ENCODE assay signal across 9 mouse cellular contexts in genomic region chr7:126693256-126693655, GRCm38 (mm10). TPM values are rescaled to one million over a fixed set of nuclear protein-coding genes. Genes with fewer than 3 reads are reported as not detected.
DNase-seq lines count a peak whose midpoint lies in the region; ATAC-seq and TF ChIP-seq lines count a peak whose summit lies in the region.
"Had no signal": no experiment of that assay in that cellular context is flagged by ENCODE, and none has a peak within 500 bp of the region (broad histone marks: within the 10 kb centered on the region; RNA-seq: fewer than 3 reads in every experiment).

No protein-coding gene starts in this region.

- peak; percentile 89 for DNase-seq in hindbrain, embryonic 11.5 days (ENCODE audit: low spot score)
- DNase-seq in brain, adult 2 months (ENCODE audit: low read depth, low spot score) = peak; percentile 92
- DNase-seq in hindlimb bud, embryonic 11.5 days (ENCODE audit: extremely low spot score, low read depth, low spot score) = peak; percentile 69
- DNase-seq in limb, embryonic 14.5 days (ENCODE audit: low spot score) = peak; percentile 85
- peak; percentile 75 for DNase-seq in neural tube, embryonic 10.5 days (ENCODE audit: extremely low spot score, low spot score)
- DNase-seq in stomach, postnatal 0 days (ENCODE audit: low spot score) = peak; percentile 85

- no peak for TF ChIP-seq POLR2A in limb, embryonic 14.5 days (IDR thresholded peaks at IDR 0.05; ENCODE audit: borderline replicate concordance, extremely low read depth, insufficient read depth, insufficient read length)

- no peak overlapping the region for H3K9ac ChIP-seq in hindbrain, embryonic 11.5 days (ENCODE audit: low read depth, low read length)
- no peak overlapping the region for H3K9ac ChIP-seq in hindbrain, embryonic 12.5 days
- H3K9ac ChIP-seq in forebrain, embryonic 12.5 days = no peak overlapping the region
- no peak overlapping the region for H3K9ac ChIP-seq in limb, embryonic 14.5 days (ENCODE audit: low read depth, low read length, severe bottlenecking)
- no peak overlapping the region for H3K9ac ChIP-seq in stomach, postnatal 0 days (ENCODE audit: low read length)
- H3K9ac ChIP-seq: embryonic facial prominence, embryonic 15.5 days had no signal

- no peak for ATAC-seq in hindbrain, embryonic 11.5 days (ENCODE audit: low FRiP score)
- ATAC-seq in hindbrain, embryonic 12.5 days (ENCODE audit: low FRiP score) = no peak
- no peak for ATAC-seq in forebrain, embryonic 12.5 days (ENCODE audit: low FRiP score)
- ATAC-seq in limb, embryonic 14.5 days (ENCODE audit: low FRiP score, low read depth) = no peak
- ATAC-seq in stomach, postnatal 0 days (ENCODE audit: low FRiP score, low TSS enrichment) = no peak

- TF ChIP-seq EP300 in stomach, postnatal 0 days (optimal IDR thresholded peaks at IDR 0.05) = no peak

- TF ChIP-seq CTCF in stomach, postnatal 0 days (IDR thresholded peaks at IDR 0.05; ENCODE audit: low read depth) = peak; percentile 91

- H3K4me1 ChIP-seq in hindbrain, embryonic 11.5 days (replicated peaks; ENCODE audit: control insufficient read depth, insufficient read depth, low read length) = peaks cover 9% of the 10 kb centered on the region
- H3K4me1 ChIP-seq in hindbrain, embryonic 12.5 days = peaks cover 24% of the 10 kb centered on the region
- peaks cover 27% of the 10 kb centered on the region for H3K4me1 ChIP-seq in forebrain, embryonic 12.5 days
- H3K4me1 ChIP-seq in limb, embryonic 14.5 days (ENCODE audit: control insufficient read depth, insufficient read depth, low read length) = peaks cover 17% of the 10 kb centered on the region
- H3K4me1 ChIP-seq in stomach, postnatal 0 days (replicated peaks; ENCODE audit: control insufficient read depth, insufficient read depth) = no peaks in the 10 kb centered on the region; the same call in 1 of the 2 replicates

- peaks cover 5% of the 10 kb centered on the region; the same call in 1 of the 2 replicates for H3K36me3 ChIP-seq in hindbrain, embryonic 11.5 days (ENCODE audit: control insufficient read depth, insufficient read depth, low read length)
- H3K36me3 ChIP-seq in hindbrain, embryonic 12.5 days = peaks cover 31% of the 10 kb centered on the region
- H3K36me3 ChIP-seq in forebrain, embryonic 12.5 days (replicated peaks) = peaks cover 29% of the 10 kb centered on the region
- H3K36me3 ChIP-seq in limb, embryonic 14.5 days (ENCODE audit: control insufficient read depth, insufficient read depth, low read length) = peaks cover 27% of the 10 kb centered on the region
- no peaks in the 10 kb centered on the region; the same call in none of the 2 replicates for H3K36me3 ChIP-seq in stomach, postnatal 0 days (ENCODE audit: control insufficient read depth, insufficient read depth, low read length)

- no peak overlapping the region for H3K4me2 ChIP-seq in hindbrain, embryonic 11.5 days (replicated peaks; ENCODE audit: low read depth, low read length)
- no peak overlapping the region for H3K4me2 ChIP-seq in hindbrain, embryonic 12.5 days (replicated peaks)
- H3K4me2 ChIP-seq in forebrain, embryonic 12.5 days = 0 out of 2 replicates have a peak overlapping the region, but pooled peaks have one; percentile 17
- no peak overlapping the region for H3K4me2 ChIP-seq in limb, embryonic 14.5 days (replicated peaks; ENCODE audit: low read depth, low read length, severe bottlenecking)
- H3K4me2 ChIP-seq in stomach, postnatal 0 days (replicated peaks; ENCODE audit: low read depth) = no peak overlapping the region
- H3K4me2 ChIP-seq: embryonic facial prominence, embryonic 15.5 days had no signal

- H3K27me3 ChIP-seq in hindbrain, embryonic 11.5 days (ENCODE audit: control insufficient read depth, insufficient read depth, low read length) = no peaks in the 10 kb centered on the region
- H3K27me3 ChIP-seq in hindbrain, embryonic 12.5 days = no peaks in the 10 kb centered on the region
- H3K27me3 ChIP-seq in forebrain, embryonic 12.5 days = no peaks in the 10 kb centered on the region
- H3K27me3 ChIP-seq in limb, embryonic 14.5 days (ENCODE audit: control insufficient read depth, insufficient read depth, low read length) = no peaks in the 10 kb centered on the region
- H3K27me3 ChIP-seq in stomach, postnatal 0 days (ENCODE audit: control insufficient read depth, insufficient read depth, low read length) = no peaks in the 10 kb centered on the region
- H3K27me3 ChIP-seq: embryonic facial prominence, embryonic 15.5 days had no signal

- H3K4me3 ChIP-seq in hindbrain, embryonic 11.5 days (ENCODE audit: low read depth, low read length) = no peak overlapping the region
- no peak overlapping the region for H3K4me3 ChIP-seq in hindbrain, embryonic 12.5 days
- no peak overlapping the region for H3K4me3 ChIP-seq in forebrain, embryonic 12.5 days (replicated peaks)
- H3K4me3 ChIP-seq in limb, embryonic 14.5 days (replicated peaks; ENCODE audit: low read length) = no peak overlapping the region
- H3K4me3 ChIP-seq in stomach, postnatal 0 days (ENCODE audit: low read depth, low read length) = no peak overlapping the region
- H3K4me3 ChIP-seq: embryonic facial prominence, embryonic 15.5 days had no signal

- 43% methylated on average over 3 of the region's 3 CpGs for WGBS in hindbrain, embryonic 11.5 days
- 43% methylated on average over 3 of the region's 3 CpGs for WGBS in hindbrain, embryonic 12.5 days
- 40% methylated on average over 3 of the region's 3 CpGs for WGBS in forebrain, embryonic 12.5 days
- 40% methylated on average over 3 of the region's 3 CpGs for WGBS in limb, embryonic 14.5 days
- WGBS in stomach, postnatal 0 days = 22% methylated on average over 3 of the region's 3 CpGs

- H3K27ac ChIP-seq in hindbrain, embryonic 11.5 days (ENCODE audit: low read depth, low read length) = no peak overlapping the region
- no peak overlapping the region for H3K27ac ChIP-seq in hindbrain, embryonic 12.5 days
- no peak overlapping the region for H3K27ac ChIP-seq in forebrain, embryonic 12.5 days
- no peak overlapping the region for H3K27ac ChIP-seq in limb, embryonic 14.5 days (replicated peaks; ENCODE audit: low read depth, low read length)
- no peak overlapping the region for H3K27ac ChIP-seq in stomach, postnatal 0 days (replicated peaks)
- H3K27ac ChIP-seq: embryonic facial prominence, embryonic 15.5 days had no signal

- no peaks in the 10 kb centered on the region for H3K9me3 ChIP-seq in hindbrain, embryonic 11.5 days (ENCODE audit: control insufficient read depth, low read length)
- no peaks in the 10 kb centered on the region for H3K9me3 ChIP-seq in hindbrain, embryonic 12.5 days (replicated peaks)
- H3K9me3 ChIP-seq in forebrain, embryonic 12.5 days = no peaks in the 10 kb centered on the region
- H3K9me3 ChIP-seq in limb, embryonic 14.5 days (ENCODE audit: control insufficient read depth, low read length) = no peaks in the 10 kb centered on the region
- no peaks in the 10 kb centered on the region for H3K9me3 ChIP-seq in stomach, postnatal 0 days (ENCODE audit: control insufficient read depth, low read length)
- H3K9me3 ChIP-seq: embryonic facial prominence, embryonic 15.5 days had no signal

RNA-seq across cellular contexts. Expression of gene Bola2, which starts 1.9 kb away (rescaled TPM):
- polyA plus RNA-seq in hindbrain, embryonic 11.5 days (2014; fragmentation: Nextera tagmentation; extraction: Ambion mirVana) = 164 and 176 TPM in 2 replicates
- polyA plus RNA-seq in hindbrain, embryonic 12.5 days (2016; fragmentation: Nextera tagmentation; extraction: Ambion mirVana) = 121 and 147 TPM in 2 replicates
- polyA plus RNA-seq in forebrain, embryonic 12.5 days (2016; fragmentation: Nextera tagmentation; extraction: Ambion mirVana) = 146 and 157 TPM in 2 replicates
- 37.3 and 50.4 TPM in 2 replicates for polyA plus RNA-seq in limb, embryonic 14.5 days (2012; rRNA removed)
- 121 and 122 TPM in 2 replicates for polyA plus RNA-seq in limb, embryonic 14.5 days (2014; fragmentation: Nextera tagmentation; extraction: Ambion mirVana)
- polyA plus RNA-seq in stomach, postnatal 0 days (2015; fragmentation: Nextera tagmentation; extraction: Ambion mirVana) = 92.3 and 93.4 TPM in 2 replicates

RNA-seq across cellular contexts. Expression of gene Slx1b, which starts 2.3 kb away (rescaled TPM):
- 9.8 and 10.7 TPM in 2 replicates for polyA plus RNA-seq in hindbrain, embryonic 11.5 days (2014; fragmentation: Nextera tagmentation; extraction: Ambion mirVana)
- 15.3 and 17.1 TPM in 2 replicates for polyA plus RNA-seq in hindbrain, embryonic 12.5 days (2016; fragmentation: Nextera tagmentation; extraction: Ambion mirVana)
- polyA plus RNA-seq in forebrain, embryonic 12.5 days (2016; fragmentation: Nextera tagmentation; extraction: Ambion mirVana) = 14.7 and 14.9 TPM in 2 replicates
- 33.2 and 44.0 TPM in 2 replicates for polyA plus RNA-seq in limb, embryonic 14.5 days (2012; rRNA removed)
- polyA plus RNA-seq in limb, embryonic 14.5 days (2014; fragmentation: Nextera tagmentation; extraction: Ambion mirVana) = 8.6 and 9.9 TPM in 2 replicates
- polyA plus RNA-seq in stomach, postnatal 0 days (2015; fragmentation: Nextera tagmentation; extraction: Ambion mirVana) = 6.1 and 6.2 TPM in 2 replicates

RNA-seq across cellular contexts. Expression of gene Coro1a, which starts 14.3 kb away (rescaled TPM):
- 45.3 and 47.8 TPM in 2 replicates for polyA plus RNA-seq in hindbrain, embryonic 11.5 days (2014; fragmentation: Nextera tagmentation; extraction: Ambion mirVana)
- polyA plus RNA-seq in hindbrain, embryonic 12.5 days (2016; fragmentation: Nextera tagmentation; extraction: Ambion mirVana) = 53.6 and 56.9 TPM in 2 replicates
- polyA plus RNA-seq in forebrain, embryonic 12.5 days (2016; fragmentation: Nextera tagmentation; extraction: Ambion mirVana) = 49.1 and 51.0 TPM in 2 replicates
- 33.4 and 45.7 TPM in 2 replicates for polyA plus RNA-seq in limb, embryonic 14.5 days (2012; rRNA removed)
- polyA plus RNA-seq in limb, embryonic 14.5 days (2014; fragmentation: Nextera tagmentation; extraction: Ambion mirVana) = 43.0 and 45.0 TPM in 2 replicates
- polyA plus RNA-seq in stomach, postnatal 0 days (2015; fragmentation: Nextera tagmentation; extraction: Ambion mirVana) = 15.7 and 16.9 TPM in 2 replicates

RNA-seq across cellular contexts. Expression of gene Sult1a1, which starts 17.0 kb away (rescaled TPM):
- polyA plus RNA-seq in hindbrain, embryonic 11.5 days (2014; fragmentation: Nextera tagmentation; extraction: Ambion mirVana) = 0.25 and 0.52 TPM in 2 replicates
- 0.65 and 1.4 TPM in 2 replicates for polyA plus RNA-seq in hindbrain, embryonic 12.5 days (2016; fragmentation: Nextera tagmentation; extraction: Ambion mirVana)
- 0.42 and 0.54 TPM in 2 replicates for polyA plus RNA-seq in forebrain, embryonic 12.5 days (2016; fragmentation: Nextera tagmentation; extraction: Ambion mirVana)
- 6.9 and 7.0 TPM in 2 replicates for polyA plus RNA-seq in limb, embryonic 14.5 days (2012; rRNA removed)
- polyA plus RNA-seq in limb, embryonic 14.5 days (2014; fragmentation: Nextera tagmentation; extraction: Ambion mirVana) = 10.3 TPM in 2 replicates
- polyA plus RNA-seq in stomach, postnatal 0 days (2015; fragmentation: Nextera tagmentation; extraction: Ambion mirVana) = 10.9 and 12.4 TPM in 2 replicates

RNA-seq across cellular contexts. Expression of gene Sgf29, which starts 44.1 kb away (rescaled TPM):
- 44.8 and 49.3 TPM in 2 replicates for polyA plus RNA-seq in hindbrain, embryonic 11.5 days (2014; fragmentation: Nextera tagmentation; extraction: Ambion mirVana)
- 27.3 and 40.6 TPM in 2 replicates for polyA plus RNA-seq in hindbrain, embryonic 12.5 days (2016; fragmentation: Nextera tagmentation; extraction: Ambion mirVana)
- 39.4 and 51.2 TPM in 2 replicates for polyA plus RNA-seq in forebrain, embryonic 12.5 days (2016; fragmentation: Nextera tagmentation; extraction: Ambion mirVana)
- polyA plus RNA-seq in limb, embryonic 14.5 days (2012; rRNA removed) = 49.8 and 61.6 TPM in 2 replicates
- 56.0 and 64.2 TPM in 2 replicates for polyA plus RNA-seq in limb, embryonic 14.5 days (2014; fragmentation: Nextera tagmentation; extraction: Ambion mirVana)
- polyA plus RNA-seq in stomach, postnatal 0 days (2015; fragmentation: Nextera tagmentation; extraction: Ambion mirVana) = 28.6 and 28.9 TPM in 2 replicates
